Mouse (Mus musculus) liver, embryonic 14.5 days (tissue): ENCODE data around the gene Tes. TPM values are rescaled to one million over a fixed set of nuclear protein-coding genes. Genes with fewer than 3 reads are reported as not detected.
A peak's percentile ranks its signal among the peaks of the same experiment; 100 is the strongest.

Experiments used
- ATAC-seq: fragments of 200-750 bp; cut with Nextera tagmentation; 2 replicates; pipeline ENCODE4 v1.8.0; 2017; ENCODE audit warnings: moderate number of reproducible peaks, mild to moderate bottlenecking, moderate library complexity; ENCODE audit not compliant: insufficient read depth
- DNase-seq, 3 experiments: peaks; one replicate each; pipeline ENCODE4 v3.0.0-alpha.2; 2012 to 2013; ENCODE audit warnings: low read depth in 3 of 3, low spot score in 3 of 3
- H3K27ac ChIP-seq: fragments of 300-500 bp; sonication (generic); 2 replicates; pipeline ENCODE4 v1.5.1; 2014; ENCODE audit warnings: moderate library complexity, mild to moderate bottlenecking, control low read depth, inconsistent platforms
- H3K27me3 ChIP-seq: fragments of 300-500 bp; sonication (generic); 2 replicates; pipeline ENCODE4 v1.6.1; 2014; ENCODE audit warnings: mild to moderate bottlenecking, low read length, moderate library complexity; ENCODE audit not compliant: control insufficient read depth, insufficient read depth
- H3K36me3 ChIP-seq: fragments of 300-500 bp; sonication (generic); replicated peaks from 2 replicates; pipeline ENCODE4 v1.6.1; 2014; ENCODE audit warnings: low read depth; ENCODE audit not compliant: control insufficient read depth, insufficient read depth
- H3K4me1 ChIP-seq, 2 experiments: fragments of 200-500 bp in 1 of 2; fragments of 300-500 bp in 1 of 2; sonication (generic) in 1 of 2; replicated peaks; 2 replicates each; pipeline ENCODE4 v1.6.1; 2012 to 2014; ENCODE audit warnings: antibody characterized with exemption in 1 of 2, inconsistent platforms in 1 of 2, low read length in 1 of 2; ENCODE audit not compliant: control insufficient read depth in 2 of 2, insufficient read depth in 2 of 2
- H3K4me2 ChIP-seq: fragments of 300-500 bp; sonication (generic); 2 replicates; pipeline ENCODE4 v1.6.1; 2014; ENCODE audit warnings: low read depth, mild to moderate bottlenecking, control low read depth, moderate library complexity
- H3K4me3 ChIP-seq, 2 experiments: fragments of 200-500 bp in 1 of 2; fragments of 300-500 bp in 1 of 2; sonication (generic) in 1 of 2; 2 replicates each; pipeline ENCODE4 v1.5.1; 2012 to 2014; ENCODE audit warnings: low read depth in 2 of 2, low read length in 2 of 2, mild to moderate bottlenecking in 2 of 2, control low read depth in 1 of 2, inconsistent platforms in 1 of 2, moderate library complexity in 1 of 2; ENCODE audit not compliant: insufficient read depth in 1 of 2
- H3K9ac ChIP-seq: fragments of 300-500 bp; sonication (generic); replicated peaks from 2 replicates; pipeline ENCODE4 v1.6.1; 2014; ENCODE audit warnings: mild to moderate bottlenecking, control low read depth, moderate library complexity
- H3K9me3 ChIP-seq: fragments of 300-500 bp; sonication (generic); 2 replicates; pipeline ENCODE4 v1.6.1; 2016; ENCODE audit warnings: low read length, mixed read lengths; ENCODE audit not compliant: control insufficient read depth
- CTCF ChIP-seq: IDR thresholded peaks from 2 replicates; pipeline ENCODE4 v1.5.1; 2016; ENCODE audit warnings: antibody characterized with exemption, low read depth, control low read depth
- EP300 ChIP-seq: IDR thresholded peaks from 2 replicates; pipeline ENCODE4 v1.6.1; 2016; ENCODE audit warnings: antibody characterized with exemption, low read depth
- WGBS: fragments of 180-500 bp; shearing (Covaris S2); extraction: QIAGEN DNeasy Blood & Tissue Kit; methylation state at CpG from one replicate; pipeline ENCODE4 v1.1.7; 2014; ENCODE audit not compliant: insufficient replicate concordance; 5-methylcytosine and 5-hydroxymethylcytosine counted together
- polyA plus RNA-seq, 2 experiments: library from polyadenylated mRNA; depleted of rRNA in 1 of 2; stranded (reverse) in 1 of 2; unstranded in 1 of 2; fragments of >200 nt; fragmentation: Nextera tagmentation in 1 of 2; extraction: Ambion mirVana in 1 of 2; gene quantifications; 2 replicates each; pipeline versions ENCODE4 v1.2.1 to v1.2.3; 2012 to 2014

The Tes gene
- polyA plus RNA-seq (2012; rRNA removed) = 2.2 and 2.6 TPM in 2 replicates
- 3.7 and 4.5 TPM in 2 replicates for polyA plus RNA-seq (2014; fragmentation: Nextera tagmentation; extraction: Ambion mirVana)

DNA sequence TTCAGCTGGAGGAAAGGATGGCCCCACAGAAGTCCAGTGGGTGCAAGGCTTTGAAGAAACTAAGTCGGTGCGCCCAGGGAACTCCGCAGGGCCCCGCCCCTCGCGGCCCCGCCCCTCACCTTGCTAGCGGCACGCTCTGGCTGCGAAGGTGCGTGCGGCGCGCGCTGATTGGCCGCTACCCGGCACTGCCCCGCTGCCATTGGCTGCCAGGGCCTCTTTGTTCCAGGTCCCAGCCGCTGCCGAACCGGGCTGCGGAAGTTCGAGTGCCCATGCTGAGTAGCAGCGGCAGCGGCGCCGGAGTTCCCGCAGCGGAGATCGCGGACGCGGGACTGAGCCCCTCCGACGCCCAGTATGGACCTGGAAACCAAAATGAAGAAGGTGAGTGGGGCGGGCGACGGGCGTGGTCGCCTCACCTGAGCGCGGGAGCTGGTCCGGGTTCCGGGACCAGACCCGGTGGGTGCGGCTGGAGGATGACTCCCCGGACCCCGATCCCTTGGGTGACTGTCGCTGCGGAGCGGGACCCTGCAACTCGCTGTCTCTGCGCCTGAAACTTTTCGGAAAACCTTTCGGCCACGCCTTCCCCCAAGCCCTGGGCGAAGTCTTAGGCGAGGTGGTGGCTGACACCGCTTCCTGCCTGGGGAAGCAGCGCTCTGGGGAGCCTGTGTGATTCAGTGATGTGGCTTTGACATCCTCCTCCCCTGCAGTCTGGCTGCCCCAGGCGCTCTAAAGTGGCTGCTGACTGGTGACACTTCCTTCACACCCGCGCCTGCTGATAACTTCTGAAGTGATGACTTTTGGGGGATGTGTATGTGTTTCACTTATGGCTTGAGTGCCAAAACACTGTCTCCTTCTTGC is at the start of gene Tes:
Gene Tes, plus strand, starts transcription at position 214 of the 855 bp plus-strand sequence.
- H3K9ac ChIP-seq = no peak within 1 kb of the TSS
- WGBS = under 1% methylated on average over 62 of the region's 63 CpGs

GRCm38 (mm10) chr6:17025886-17026285 is 39.1 kb upstream of the Tes start:
- TF ChIP-seq CTCF = no peak
- no peak for TF ChIP-seq EP300
- Histone ChIP-seq H3K4me3 (no peak overlapping the region), H3K9me3 (no peaks in the 10 kb centered on the region), H3K27ac (no peak overlapping the region), H3K9ac (no peak overlapping the region), H3K4me2 (no peak overlapping the region), H3K4me1 (no peaks in the 10 kb centered on the region), H3K36me3 (no peaks in the 10 kb centered on the region), H3K27me3 (no peaks in the 10 kb centered on the region)
- no peak for ATAC-seq
- 57% methylated on average over 7 of the region's 7 CpGs for WGBS
- no peak for DNase-seq

More for the DNA sequence above, at the start of gene Tes:
- peak within 1 kb of the TSS; percentile 54 to 67 for H3K4me3 ChIP-seq
- peak in 2 of 3 experiments; percentile 15 to 37 for DNase-seq
- H3K36me3 ChIP-seq = no peaks in the 10 kb centered on the region
- peak within 1 kb of the TSS; percentile 69 for H3K4me2 ChIP-seq
- H3K9me3 ChIP-seq = no peaks in the 10 kb centered on the region
- H3K27ac ChIP-seq = no peak within 1 kb of the TSS
- peaks cover 0 to 4% of the 10 kb centered on the region in 2 experiments; a peak in 1 of 4 replicates for H3K4me1 ChIP-seq
- no peak for TF ChIP-seq EP300
- no peak for TF ChIP-seq CTCF
- ATAC-seq = peak; percentile 74
- peaks cover 3% of the 10 kb centered on the region for H3K27me3 ChIP-seq

GRCm38 (mm10) chr6:17027572-17027971 is 37.4 kb upstream of the Tes start:
- no peak for ATAC-seq
- no peak overlapping the region for H3K4me2 ChIP-seq
- no peak overlapping the region for H3K9ac ChIP-seq
- no peaks in the 10 kb centered on the region for H3K4me1 ChIP-seq
- H3K36me3 ChIP-seq = no peaks in the 10 kb centered on the region
- DNase-seq = peak in 1 of 3 experiments; percentile 9
- H3K27me3 ChIP-seq = no peaks in the 10 kb centered on the region
- no peaks in the 10 kb centered on the region for H3K9me3 ChIP-seq
- no peak overlapping the region for H3K4me3 ChIP-seq
- TF ChIP-seq CTCF (peak; percentile 27; the same call in 1 of the 2 replicates), EP300 (no peak)
- 14% methylated on average over 8 of the region's 8 CpGs for WGBS
- H3K27ac ChIP-seq = no peak overlapping the region

DNA sequence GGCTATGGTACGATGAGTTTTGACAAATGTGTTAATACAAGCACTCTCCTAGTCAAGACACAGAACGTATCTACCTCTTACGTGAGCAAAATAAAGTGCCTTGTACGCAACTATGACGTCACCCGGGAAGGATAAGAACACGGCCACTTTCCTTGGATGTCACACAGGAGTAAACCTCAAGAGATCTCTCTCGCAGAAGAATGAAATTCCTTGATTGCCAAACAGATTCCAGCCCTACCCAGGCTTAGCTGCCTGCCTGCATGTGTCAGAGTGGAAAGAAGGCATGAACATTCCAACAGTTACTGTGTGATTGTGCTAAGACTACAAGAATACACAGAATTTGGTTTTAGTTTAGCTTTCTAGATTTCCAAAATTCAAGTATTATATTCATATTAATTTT is 36.1 kb upstream of the Tes start:
- 68% methylated on average over 8 of the region's 8 CpGs for WGBS
- ATAC-seq = no peak

GRCm38 (mm10) chr6:17032231-17032728 is 32.7 kb upstream of the Tes start:
- ATAC-seq (no peak), DNase-seq (no peak)
- Histone ChIP-seq H3K4me1 (no peaks in the 10 kb centered on the region), H3K4me3 (no peak overlapping the region), H3K27ac (no peak overlapping the region), H3K36me3 (no peaks in the 10 kb centered on the region), H3K9ac (no peak overlapping the region), H3K27me3 (no peaks in the 10 kb centered on the region), H3K4me2 (no peak overlapping the region), H3K9me3 (no peaks in the 10 kb centered on the region)
- no peak for TF ChIP-seq CTCF
- no peak for TF ChIP-seq EP300
- 16% methylated on average over 2 of the region's 2 CpGs for WGBS

More for the DNA sequence above, 36.1 kb upstream of the Tes start:
- no peak overlapping the region for H3K4me3 ChIP-seq
- H3K4me1 ChIP-seq = no peaks in the 10 kb centered on the region
- H3K9ac ChIP-seq = no peak overlapping the region
- DNase-seq = no peak
- H3K36me3 ChIP-seq = no peaks in the 10 kb centered on the region
- H3K27ac ChIP-seq = no peak overlapping the region
- TF ChIP-seq EP300 = no peak
- no peak for TF ChIP-seq CTCF
- H3K9me3 ChIP-seq = no peaks in the 10 kb centered on the region
- H3K4me2 ChIP-seq = no peak overlapping the region
- H3K27me3 ChIP-seq = no peaks in the 10 kb centered on the region
